Mouse (Mus musculus) ovary, adult 2 months (tissue): ENCODE results near the gene Rasgrp1. TPM values are rescaled to one million over a fixed set of nuclear protein-coding genes. Genes with fewer than 3 reads are reported as not detected.

Experiments used
- polyA plus RNA-seq: library from polyadenylated mRNA; depleted of rRNA; stranded (reverse); fragments of >200 nt; gene quantifications from 2 replicates; pipeline ENCODE4 v1.2.3, GENCODE M21; 2012; rRNA removed

Rasgrp1 gene
- 1.0 and 2.7 TPM in 2 replicates for polyA plus RNA-seq

DNA sequence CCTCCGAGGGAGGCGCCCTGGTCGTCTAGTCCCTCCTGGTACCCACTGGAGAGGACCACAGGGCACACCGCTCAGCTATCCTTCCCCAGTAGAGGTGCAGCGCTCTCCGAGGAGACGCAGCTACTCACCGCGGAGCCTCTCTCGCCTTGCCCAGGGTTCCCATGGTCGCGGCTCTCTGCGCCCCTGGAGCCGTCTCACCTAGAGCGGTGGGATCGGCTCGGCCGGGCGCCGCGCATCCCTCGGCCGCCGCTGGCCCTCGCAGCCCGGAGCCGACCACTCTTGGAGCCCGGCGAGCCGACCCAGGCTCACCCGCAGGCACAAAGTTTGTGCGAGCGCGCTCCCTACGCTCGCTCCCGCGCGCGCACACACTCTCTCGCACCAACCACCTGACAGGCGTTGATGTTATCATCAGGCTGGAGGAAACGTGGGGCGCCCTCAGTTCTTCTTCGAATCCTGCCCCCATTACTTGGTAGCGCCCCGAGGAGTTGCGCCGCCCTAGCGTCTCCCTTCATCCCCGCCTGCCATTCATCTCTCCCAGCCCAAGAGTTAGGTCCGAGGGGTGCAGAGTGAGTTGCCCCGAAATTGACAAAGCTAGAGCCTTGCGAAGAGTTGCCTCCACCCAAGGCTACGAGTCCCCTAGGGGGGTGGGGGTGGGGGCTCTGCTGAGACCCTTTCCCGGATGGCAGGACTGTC lies at the start of gene Rasgrp1:
Gene Rasgrp1, minus strand, starts transcription at position 455 of the 693 bp plus-strand sequence.

DNA sequence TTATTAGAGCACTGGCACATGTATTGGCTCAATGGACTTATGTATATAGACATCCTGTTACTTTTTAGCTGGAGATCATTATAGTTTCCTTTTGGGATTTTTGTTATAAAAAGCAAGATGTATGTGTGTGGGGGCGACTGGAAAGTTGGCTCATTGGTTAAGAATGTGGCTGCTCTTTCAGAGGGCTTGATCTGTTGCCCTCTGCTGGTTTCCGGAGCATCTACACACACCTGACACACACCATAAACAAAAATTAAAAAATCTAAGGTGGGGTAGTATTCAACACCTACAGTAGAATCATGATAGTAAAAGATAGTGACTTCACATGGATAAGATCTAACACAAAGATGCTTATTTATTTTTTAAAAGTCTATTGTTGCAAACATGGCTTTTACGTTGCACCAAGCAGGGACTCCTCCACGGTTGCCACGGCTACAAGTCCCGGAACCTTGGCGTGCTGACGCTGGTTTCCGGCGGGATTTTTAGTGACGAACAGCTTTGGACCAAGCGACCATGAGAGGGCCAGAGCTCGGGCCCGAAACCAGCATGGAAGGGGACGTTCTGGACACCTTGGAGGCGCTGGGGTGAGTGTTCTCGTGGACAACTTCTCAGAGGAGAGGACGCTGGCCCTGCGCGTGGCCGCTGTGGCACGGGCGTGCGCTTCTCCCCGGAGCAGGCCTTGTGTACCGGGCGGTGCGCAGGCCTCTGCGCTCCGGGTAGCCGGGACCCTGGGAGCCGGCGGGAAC lies 93.4 kb downstream of the Rasgrp1 start, which contains the start of gene Fam98b:
Gene Fam98b, plus strand, starts transcription at position 485 of the 746 bp plus-strand sequence.

Other genes with a start within 250 kb of the Rasgrp1 start
- 9.8 and 14.4 TPM in 2 replicates for gene Spred1, start 221.6 kb downstream of the Rasgrp1 start, polyA plus RNA-seq
- 3.7 and 4.2 TPM in 2 replicates for gene Fam98b, start 93.3 kb downstream of the Rasgrp1 start, polyA plus RNA-seq